Mouse (Mus musculus): ENCODE measurements around the gene Esrrg.

GRCm38 (mm10) chr1:188006820-188007491 is 398.4 kb downstream of the Esrrg start:
- TF ChIP-seq POLR2A (IDR thresholded peaks at IDR 0.05; ENCODE audit: low read depth, low read length) (no peak), USF2 (conservative IDR thresholded peaks at IDR 0.05; ENCODE audit: low read depth, low read length) (no peak), GABPA (IDR thresholded peaks at IDR 0.05; ENCODE audit: insufficient replicate concordance, low read depth, low read length) (no peak), IRF4 (IDR thresholded peaks at IDR 0.05; ENCODE audit: low read depth, low read length) (no peak), MEF2A (IDR thresholded peaks at IDR 0.05; ENCODE audit: borderline replicate concordance, low read depth, low read length) (no peak), MXI1 (IDR thresholded peaks at IDR 0.05; ENCODE audit: low read depth, low read length) (no peak), RCOR1 (conservative IDR thresholded peaks at IDR 0.05; ENCODE audit: low read depth, low read length) (no peak), EP300 (IDR thresholded peaks at IDR 0.05; ENCODE audit: low read length) (no peak), ZMIZ1 (IDR thresholded peaks at IDR 0.05; ENCODE audit: low read depth, low read length) (no peak), CHD2 (IDR thresholded peaks at IDR 0.05; ENCODE audit: low read length) (no peak), MAX (IDR thresholded peaks at IDR 0.05; ENCODE audit: low read length) (no peak), CTCF (conservative IDR thresholded peaks at IDR 0.05 in 1 of 2, IDR thresholded peaks at IDR 0.05 in 1 of 2; ENCODE audit: low read depth in 2 of 2, low read length in 2 of 2) (no peak), ZKSCAN1 (IDR thresholded peaks at IDR 0.05; ENCODE audit: borderline replicate concordance, low read depth, low read length) (no peak), HCFC1 (IDR thresholded peaks at IDR 0.05; ENCODE audit: low read depth, low read length) (no peak)
